Mouse (Mus musculus) E14TG2a.4 (cell line): ENCODE results near the gene Myrf.

Source experiments
- H3K27me3 ChIP-seq: 2 replicates; pipeline ENCODE4 v1.6.1; 2014; ENCODE audit warnings: low read length, control low read depth; ENCODE audit not compliant: insufficient read depth
- H3K36me3 ChIP-seq: 2 replicates; pipeline ENCODE4 v1.6.1; 2014; ENCODE audit warnings: low read length, control low read depth; ENCODE audit not compliant: insufficient read depth
- H3K4me1 ChIP-seq: replicated peaks from 2 replicates; pipeline ENCODE4 v1.6.1; 2014; ENCODE audit warnings: low read depth, low read length, control low read depth
- H3K4me3 ChIP-seq: replicated peaks from 2 replicates; pipeline ENCODE4 v1.5.1; 2014; ENCODE audit warnings: mild to moderate bottlenecking, low read length
- H3K9me3 ChIP-seq: 2 replicates; pipeline ENCODE4 v1.6.1; 2014; ENCODE audit warnings: low read length, control low read depth
- CTCF ChIP-seq: conservative IDR thresholded peaks from 2 replicates; pipeline ENCODE4 v1.5.1; 2014; ENCODE audit warnings: low read length
- NANOG ChIP-seq: IDR thresholded peaks from 2 replicates; pipeline ENCODE4 v1.6.1; 2014; ENCODE audit warnings: borderline replicate concordance, low read length, mixed read lengths
- POU5F1 ChIP-seq: IDR thresholded peaks from 2 replicates; pipeline ENCODE4 v1.6.1; 2014; ENCODE audit warnings: low read length, borderline replicate concordance

The Myrf gene

DNA sequence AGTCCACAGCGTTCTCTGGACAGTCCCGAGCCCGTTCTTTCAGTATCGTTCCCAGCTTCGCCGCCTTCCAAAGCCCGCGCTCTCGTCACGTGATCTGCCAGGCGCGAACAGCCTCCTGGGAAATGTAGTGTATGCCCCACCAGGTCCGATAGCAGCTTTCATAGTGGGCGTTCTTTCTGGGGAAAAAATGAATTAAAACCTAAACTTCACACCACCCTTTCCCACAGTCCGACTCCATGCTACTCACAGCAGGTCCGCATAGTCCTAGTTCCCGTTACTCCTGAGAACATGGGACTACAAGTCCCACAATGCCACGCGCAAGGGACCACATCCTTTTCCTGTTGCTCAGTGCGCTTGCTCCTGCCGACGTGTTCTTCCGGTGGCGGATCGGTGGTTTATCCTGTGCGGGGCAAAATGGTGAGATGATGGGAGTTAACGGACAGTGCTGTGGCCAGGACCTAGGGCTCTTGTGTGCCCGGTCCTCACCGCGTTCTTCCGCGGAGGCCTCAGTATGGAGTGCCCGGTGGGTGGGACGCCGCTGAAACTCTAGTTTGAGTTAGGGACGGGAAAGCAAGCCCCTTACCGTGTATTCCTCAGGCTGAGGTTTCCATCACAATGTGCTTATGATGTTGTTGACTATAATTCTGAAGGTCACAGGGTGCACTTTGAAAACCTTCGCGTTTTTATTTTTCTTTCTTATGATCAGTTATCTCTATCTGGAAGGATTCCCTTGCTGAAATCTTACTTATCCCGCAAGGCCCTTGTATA is 36.5 kb downstream of the Myrf start, which contains the start of the genes Tmem258 and Fen1:
Gene Tmem258 (plus strand): TSS at position 167 of the 768 bp plus-strand sequence.
Gene Fen1 (minus strand): TSS at position 322 of the 768 bp plus-strand sequence.
- TF ChIP-seq NANOG (no peak), CTCF (no peak), POU5F1 (no peak)
- Histone ChIP-seq H3K9me3 (no peaks in the 10 kb centered on the region), H3K4me3 (peak within 1 kb of the TSS; percentile 94), H3K36me3 (peaks cover 77% of the 10 kb centered on the region), H3K4me1 (peaks cover 74% of the 10 kb centered on the region), H3K27me3 (no peaks in the 10 kb centered on the region)

DNA sequence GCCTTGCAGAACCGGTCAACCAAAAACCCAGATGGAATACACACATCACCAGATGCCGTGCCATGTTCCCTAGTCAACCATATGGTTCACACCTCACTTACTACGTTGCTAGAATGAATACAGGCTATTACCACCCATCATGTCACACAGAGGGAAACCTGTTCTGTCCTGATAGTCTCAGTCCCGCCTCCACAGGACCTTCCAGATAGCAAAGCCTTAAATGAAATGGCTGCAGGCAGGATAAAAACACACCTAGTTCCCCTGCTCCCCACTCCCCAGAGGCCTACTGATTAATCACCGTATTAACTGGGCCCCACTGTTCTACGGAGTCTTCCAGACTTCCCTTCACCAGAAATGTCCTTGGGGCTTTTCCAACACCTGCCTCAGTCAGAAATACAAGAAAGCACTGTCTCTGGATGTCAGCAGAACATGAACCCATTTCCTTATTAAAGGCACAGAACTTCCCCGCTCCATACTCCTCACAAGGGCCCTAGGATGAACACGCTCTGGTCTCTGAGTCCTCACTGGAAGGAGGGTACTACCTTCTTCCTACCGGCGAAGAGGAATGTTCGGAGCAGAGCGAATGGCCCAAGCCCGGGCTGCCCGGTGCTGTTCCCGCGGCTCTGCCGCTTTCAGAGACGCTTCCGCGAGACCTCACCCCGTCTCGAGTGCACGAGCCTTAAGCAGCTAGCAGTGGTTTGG is 37.3 kb downstream of the Myrf start:
- Histone ChIP-seq H3K27me3 (no peaks in the 10 kb centered on the region), H3K9me3 (no peaks in the 10 kb centered on the region), H3K4me3 (peak overlapping the region; percentile 94), H3K36me3 (peaks cover 75% of the 10 kb centered on the region), H3K4me1 (peaks cover 75% of the 10 kb centered on the region)
- TF ChIP-seq NANOG = no peak
- TF ChIP-seq CTCF = no peak
- no peak for TF ChIP-seq POU5F1

DNA sequence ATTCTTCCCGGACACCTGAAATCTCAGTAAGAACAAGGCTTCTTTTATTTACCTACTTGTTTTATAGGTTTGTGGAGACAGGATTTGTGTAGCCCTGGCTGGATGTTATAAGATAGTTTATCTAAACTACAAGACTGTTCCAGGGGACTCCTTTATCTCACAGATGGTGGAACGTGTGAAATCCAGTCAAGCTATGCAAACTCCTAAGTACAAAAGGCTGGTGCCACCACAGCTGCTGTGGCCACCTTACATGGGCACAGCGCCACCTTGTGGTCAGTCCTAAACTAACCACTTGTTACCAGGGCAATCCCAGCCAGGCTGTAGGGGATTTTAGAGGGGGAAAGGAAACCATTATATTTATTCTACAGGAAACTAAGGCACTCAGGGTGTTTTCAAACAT is 41.8 kb downstream of the Myrf start:
- Histone ChIP-seq H3K36me3 (peaks cover 87% of the 10 kb centered on the region), H3K4me1 (peaks cover 64% of the 10 kb centered on the region), H3K4me3 (no peak overlapping the region), H3K27me3 (no peaks in the 10 kb centered on the region), H3K9me3 (no peaks in the 10 kb centered on the region)
- TF ChIP-seq NANOG (no peak), CTCF (peak; percentile 81)

DNA sequence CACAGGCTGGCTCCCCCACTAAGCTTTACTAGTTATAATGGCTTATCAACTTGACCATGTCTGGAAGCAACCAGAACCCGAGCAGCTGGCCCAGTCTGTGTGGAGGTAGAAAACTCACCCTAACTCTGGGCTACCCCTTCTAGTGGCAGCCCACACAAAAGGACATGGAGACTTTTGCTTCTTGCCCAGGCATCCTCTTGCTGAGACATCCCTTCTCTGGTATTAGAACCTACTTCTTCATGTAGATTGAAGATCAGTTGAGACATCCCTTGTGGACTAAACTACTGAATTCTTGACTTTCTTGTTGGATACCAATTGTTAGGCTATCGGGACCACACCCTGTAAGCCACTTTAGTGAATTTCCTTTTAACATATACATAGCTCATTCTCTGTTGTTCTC is 42.3 kb downstream of the Myrf start:
- H3K9me3 ChIP-seq = no peaks in the 10 kb centered on the region
- no peak overlapping the region for H3K4me3 ChIP-seq
- no peaks in the 10 kb centered on the region for H3K27me3 ChIP-seq
- TF ChIP-seq CTCF (no peak), NANOG (no peak), POU5F1 (no peak)
- H3K36me3 ChIP-seq = peaks cover 92% of the 10 kb centered on the region
- H3K4me1 ChIP-seq = peaks cover 67% of the 10 kb centered on the region

DNA sequence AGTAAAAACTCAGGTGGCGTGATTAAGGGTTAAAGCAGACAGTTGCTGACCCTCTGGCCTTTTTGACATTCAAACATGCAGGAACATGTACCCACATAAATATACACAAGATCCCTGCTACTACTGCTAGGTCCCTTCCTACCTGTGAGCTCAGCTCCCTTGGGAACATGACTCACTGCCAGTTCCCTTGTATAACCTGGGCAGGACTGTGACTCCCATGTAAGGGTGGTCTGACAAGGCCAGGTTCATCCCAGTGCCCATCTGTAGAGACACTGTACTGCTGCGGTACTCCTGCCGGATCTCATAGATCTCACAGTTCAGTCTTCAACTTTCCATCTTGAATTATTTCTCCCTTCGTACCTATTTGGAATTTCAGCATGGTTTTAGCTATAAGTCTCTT is 43.4 kb downstream of the Myrf start:
- no peak for TF ChIP-seq CTCF
- no peak for TF ChIP-seq NANOG
- TF ChIP-seq POU5F1 = no peak
- peaks cover 59% of the 10 kb centered on the region for H3K4me1 ChIP-seq
- H3K9me3 ChIP-seq = no peaks in the 10 kb centered on the region
- no peak overlapping the region for H3K4me3 ChIP-seq
- no peaks in the 10 kb centered on the region for H3K27me3 ChIP-seq
- H3K36me3 ChIP-seq = peaks cover 97% of the 10 kb centered on the region

DNA sequence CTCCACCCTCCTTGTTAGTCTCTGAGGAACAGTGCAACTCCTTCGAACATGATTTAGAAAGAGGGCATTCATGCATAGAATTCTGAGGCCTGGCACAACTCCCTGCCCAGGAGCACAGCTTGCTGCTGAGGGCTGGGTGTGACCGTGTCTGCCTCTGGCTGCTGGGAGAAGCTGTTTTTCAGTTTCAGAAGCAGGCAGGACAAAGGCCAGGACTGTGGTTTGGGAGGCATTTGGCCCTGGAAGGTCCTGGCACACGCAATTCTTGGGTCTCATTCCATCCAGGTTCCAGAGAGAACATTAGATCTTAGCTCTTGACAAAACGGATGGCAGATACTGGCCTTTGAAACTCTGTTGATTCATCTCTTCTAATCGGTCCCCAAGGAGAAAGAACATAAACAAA is 45.3 kb downstream of the Myrf start:
- H3K36me3 ChIP-seq = peaks cover 93% of the 10 kb centered on the region
- H3K4me3 ChIP-seq = no peak overlapping the region
- TF ChIP-seq POU5F1 = no peak
- no peak for TF ChIP-seq CTCF
- no peak for TF ChIP-seq NANOG
- H3K9me3 ChIP-seq = no peaks in the 10 kb centered on the region
- H3K4me1 ChIP-seq = peaks cover 58% of the 10 kb centered on the region
- H3K27me3 ChIP-seq = no peaks in the 10 kb centered on the region

DNA sequence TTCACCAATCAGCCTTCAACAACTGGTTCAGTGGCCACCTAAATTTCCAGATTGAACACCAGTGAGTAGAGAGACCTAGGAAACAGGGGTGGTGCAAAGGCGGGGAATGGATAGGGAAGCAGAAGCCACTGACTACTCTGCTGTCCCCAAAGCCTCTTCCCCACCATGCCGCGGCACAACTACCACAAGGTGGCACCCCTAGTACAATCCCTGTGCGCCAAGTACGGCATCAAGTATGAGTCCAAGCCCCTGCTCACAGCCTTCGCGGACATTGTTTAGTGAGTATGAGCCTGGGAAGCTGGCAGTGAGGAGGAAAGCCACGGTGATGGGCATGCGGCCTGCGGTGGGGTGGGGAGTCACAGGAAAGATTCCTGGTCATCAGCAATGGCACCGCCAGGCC is 46.2 kb downstream of the Myrf start:
- TF ChIP-seq NANOG (no peak), CTCF (peak; percentile 30), POU5F1 (no peak)
- Histone ChIP-seq H3K36me3 (peaks cover 93% of the 10 kb centered on the region), H3K27me3 (no peaks in the 10 kb centered on the region), H3K4me3 (peak overlapping the region; percentile 61), H3K4me1 (peaks cover 50% of the 10 kb centered on the region), H3K9me3 (no peaks in the 10 kb centered on the region)

DNA sequence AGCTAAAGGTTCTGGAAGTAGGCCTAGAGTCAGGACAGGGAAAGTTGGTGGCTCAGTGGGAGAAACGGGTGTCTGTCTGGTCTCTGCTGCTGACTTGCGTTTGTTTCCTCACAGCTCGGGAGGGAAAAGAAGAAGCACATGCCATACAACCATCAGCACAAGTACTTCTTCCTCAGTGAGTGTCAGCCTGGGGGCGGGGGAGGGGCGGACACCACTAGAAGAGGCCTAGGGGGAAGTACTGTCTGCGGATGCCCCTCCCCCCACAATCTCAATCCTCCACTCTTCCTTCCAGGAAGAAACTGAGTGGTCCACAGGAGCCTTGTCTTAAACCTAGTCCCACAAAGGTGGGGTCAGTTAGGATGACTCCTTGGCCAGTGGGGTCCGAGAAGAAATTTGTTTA is 49.2 kb downstream of the Myrf start:
- Histone ChIP-seq H3K4me3 (no peak overlapping the region), H3K4me1 (peaks cover 32% of the 10 kb centered on the region), H3K27me3 (no peaks in the 10 kb centered on the region), H3K36me3 (peaks cover 96% of the 10 kb centered on the region), H3K9me3 (no peaks in the 10 kb centered on the region)
- TF ChIP-seq CTCF (no peak), NANOG (no peak), POU5F1 (no peak)

DNA sequence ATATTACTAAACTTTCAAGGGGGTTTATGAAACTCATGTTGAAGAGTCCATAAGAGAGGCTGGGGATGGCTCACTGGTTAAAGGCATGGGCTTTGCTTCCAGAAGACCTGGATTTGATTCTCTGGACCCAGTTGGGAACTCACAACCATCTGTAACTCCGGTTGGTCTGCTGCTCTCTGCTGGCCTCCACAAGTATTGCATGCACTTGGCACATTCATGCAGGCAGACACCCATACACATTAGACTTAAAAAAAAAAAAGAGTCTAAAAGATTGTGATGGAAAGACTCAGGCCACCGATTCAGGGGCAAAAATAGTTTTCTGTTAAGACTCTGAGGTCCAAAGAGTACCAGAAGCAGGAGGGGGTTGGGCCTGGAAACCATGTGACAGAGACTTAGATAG is 49.8 kb downstream of the Myrf start:
- Histone ChIP-seq H3K36me3 (peaks cover 96% of the 10 kb centered on the region), H3K9me3 (no peaks in the 10 kb centered on the region), H3K4me3 (no peak overlapping the region), H3K4me1 (peaks cover 32% of the 10 kb centered on the region), H3K27me3 (no peaks in the 10 kb centered on the region)
- TF ChIP-seq CTCF = peak; percentile 92
- no peak for TF ChIP-seq NANOG
- TF ChIP-seq POU5F1 = no peak
